Mouse (Mus musculus) CD4-positive helper T cell, adult 2 months (primary cell): ENCODE results near the gene Nmrk1.
A peak's percentile ranks its signal among the peaks of the same experiment; 100 is the strongest.

ENCODE experiments used
- DNase-seq: peaks from one replicate; pipeline ENCODE4 v3.0.0-alpha.2; 2012; ENCODE audit warnings: low read depth, missing footprints, low spot score

The Nmrk1 gene

GRCm38 (mm10) chr19:18652592-18652991 is 20.8 kb downstream of the Nmrk1 start:
- no peak for DNase-seq

- no peak for DNase-seq
These were observed 21.3 kb downstream of the Nmrk1 start for GRCm38 (mm10) chr19:18653058-18653457.

DNA sequence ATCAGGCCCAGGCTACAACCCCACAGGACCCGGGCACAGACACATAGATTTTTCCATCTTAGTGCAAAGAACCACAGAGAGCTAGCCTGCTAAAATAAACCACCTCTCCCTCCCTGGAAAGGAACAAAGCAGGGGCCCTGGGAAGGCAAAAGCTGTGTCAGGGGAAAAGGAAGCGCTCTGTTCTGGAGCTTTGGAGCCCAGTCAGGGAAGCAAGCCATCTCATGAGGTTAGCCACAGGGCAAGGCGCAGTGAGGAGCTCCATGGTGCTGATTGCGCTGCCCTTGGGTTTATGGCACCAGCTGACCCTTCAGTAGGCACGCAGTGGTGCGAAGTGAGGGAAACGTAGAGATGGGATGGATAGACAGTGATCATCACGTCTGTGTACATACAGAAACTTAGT is 22.6 kb downstream of the Nmrk1 start:
- DNase-seq, result no peak

DNA sequence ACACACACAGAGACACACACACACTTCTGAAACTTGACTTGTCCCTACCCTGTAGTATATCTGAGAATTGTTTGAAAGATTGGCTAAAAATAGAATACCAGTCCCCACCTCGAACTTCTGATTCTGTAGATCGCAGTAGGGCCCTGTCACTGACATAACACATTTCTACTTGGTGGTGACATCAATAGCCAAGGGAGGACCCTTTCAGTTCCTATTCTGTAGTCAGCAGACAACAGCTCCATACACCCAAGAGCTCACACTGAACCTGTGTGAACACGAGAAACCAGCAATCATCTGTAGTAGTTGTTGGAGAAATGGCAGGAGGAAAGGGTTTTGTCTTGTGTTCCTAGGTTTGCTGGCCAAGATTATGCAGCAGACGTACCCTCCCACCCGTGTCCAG is 23.2 kb downstream of the Nmrk1 start:
- DNase-seq, result no peak

GRCm38 (mm10) chr19:18655999-18656398 is 24.2 kb downstream of the Nmrk1 start:
- DNase-seq, result no peak

- no peak for DNase-seq
These were observed 26.7 kb downstream of the Nmrk1 start for GRCm38 (mm10) chr19:18658473-18658872.

GRCm38 (mm10) chr19:18659349-18659748 is 27.6 kb downstream of the Nmrk1 start:
- no peak for DNase-seq

GRCm38 (mm10) chr19:18660466-18660865 is 28.7 kb downstream of the Nmrk1 start:
- no peak for DNase-seq

DNA sequence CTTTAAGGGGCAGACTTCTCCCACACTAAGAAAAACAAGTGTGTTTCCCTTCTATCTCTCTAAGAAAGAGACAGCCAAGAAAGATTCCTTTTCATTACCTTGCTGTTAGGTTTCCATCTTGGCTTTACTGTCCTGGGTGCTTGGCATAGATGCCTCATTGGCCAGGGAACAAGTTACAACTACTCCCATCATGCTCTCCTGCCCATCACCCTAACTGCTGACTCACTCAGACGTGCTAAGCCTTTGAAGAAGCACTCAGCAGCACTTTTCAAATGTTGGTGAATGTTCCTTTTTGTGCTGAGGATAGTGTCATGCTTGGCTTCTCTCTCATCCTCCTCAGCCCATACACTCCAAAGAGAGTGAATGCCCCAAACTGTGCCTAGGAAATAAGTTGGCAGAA is 29.9 kb downstream of the Nmrk1 start:
- DNase-seq, result no peak

- peak; percentile 20 for DNase-seq
These were observed 32.2 kb downstream of the Nmrk1 start for GRCm38 (mm10) chr19:18663904-18664303.

DNA sequence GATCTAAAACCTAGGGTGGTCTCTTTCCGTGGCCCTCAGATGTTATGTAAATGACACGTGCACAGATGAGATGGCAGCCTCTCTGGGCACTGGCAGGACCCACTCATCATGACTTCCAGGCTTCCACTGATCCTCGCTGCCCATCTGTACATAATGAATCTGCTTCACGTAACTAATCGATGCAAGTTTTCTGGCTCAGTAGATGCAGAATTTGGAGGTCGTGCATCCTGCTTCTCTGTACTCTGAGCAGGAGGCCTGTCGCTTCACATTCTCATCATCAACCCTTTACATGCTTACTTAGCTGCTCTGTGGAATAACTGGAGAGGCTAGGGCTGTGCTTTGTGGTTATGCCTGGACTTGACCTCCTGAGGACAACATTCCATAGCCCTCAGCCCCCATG is 35.2 kb downstream of the Nmrk1 start:
- DNase-seq, result no peak

DNA sequence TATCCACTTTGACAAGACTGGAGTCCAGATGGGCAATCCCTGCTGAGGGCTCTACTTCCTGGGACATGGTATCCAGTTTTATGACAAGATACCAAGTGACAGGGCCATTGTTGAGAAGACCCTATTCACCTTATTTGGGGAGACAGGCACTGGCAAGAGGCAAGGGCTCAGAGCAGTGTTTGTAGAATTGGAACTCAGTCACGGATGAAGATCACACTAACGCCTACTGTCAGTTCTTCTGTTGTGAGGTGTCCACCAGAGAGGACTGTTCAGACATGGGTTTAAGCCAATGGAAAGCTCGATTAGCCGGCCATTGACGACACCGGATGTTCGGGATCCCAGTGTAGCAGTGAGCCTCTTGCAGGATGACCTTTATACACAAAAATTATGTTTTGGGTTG is 37.8 kb downstream of the Nmrk1 start:
- DNase-seq, result no peak

- peak; percentile 98 for DNase-seq
These were observed 38.9 kb downstream of the Nmrk1 start, which contains the start of gene Carnmt1 for GRCm38 (mm10) chr19:18670608-18671007. TSS of gene Carnmt1 (plus strand) at chr19:18670764.

DNA sequence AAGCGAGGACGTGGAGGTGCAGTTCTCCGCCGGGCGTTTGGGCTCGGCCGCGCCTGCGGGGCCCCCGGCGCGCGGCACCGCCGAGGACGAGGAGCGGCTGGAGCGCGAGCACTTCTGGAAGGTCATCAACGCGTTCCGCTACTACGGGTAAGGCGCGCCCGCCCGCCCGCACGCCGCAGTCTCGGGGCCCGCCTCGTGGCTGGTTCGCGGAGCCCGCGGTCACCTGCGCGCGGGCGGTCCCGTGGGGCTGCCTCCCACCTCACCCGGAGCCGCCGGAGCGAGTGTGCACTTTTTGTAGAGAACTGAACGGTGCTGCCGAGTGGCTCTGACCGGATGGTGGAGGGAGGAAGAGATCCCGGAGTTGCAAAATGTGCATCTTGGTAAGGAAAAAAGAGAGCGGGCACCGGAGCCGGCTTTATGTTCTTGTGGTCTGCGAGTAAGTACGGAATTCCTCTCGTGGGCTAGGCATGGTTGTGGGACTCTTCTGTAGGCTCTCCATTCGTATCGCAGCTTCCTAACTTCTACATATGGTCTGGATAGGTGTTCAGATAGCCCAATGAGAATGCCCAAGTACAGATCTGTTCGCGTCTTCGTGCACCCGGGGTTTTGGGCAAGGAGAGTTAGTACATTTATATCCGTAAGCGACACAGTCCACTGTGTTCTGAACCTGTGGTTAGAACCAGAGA is 39.4 kb downstream of the Nmrk1 start:
- DNase-seq, result peak; percentile 70

DNA sequence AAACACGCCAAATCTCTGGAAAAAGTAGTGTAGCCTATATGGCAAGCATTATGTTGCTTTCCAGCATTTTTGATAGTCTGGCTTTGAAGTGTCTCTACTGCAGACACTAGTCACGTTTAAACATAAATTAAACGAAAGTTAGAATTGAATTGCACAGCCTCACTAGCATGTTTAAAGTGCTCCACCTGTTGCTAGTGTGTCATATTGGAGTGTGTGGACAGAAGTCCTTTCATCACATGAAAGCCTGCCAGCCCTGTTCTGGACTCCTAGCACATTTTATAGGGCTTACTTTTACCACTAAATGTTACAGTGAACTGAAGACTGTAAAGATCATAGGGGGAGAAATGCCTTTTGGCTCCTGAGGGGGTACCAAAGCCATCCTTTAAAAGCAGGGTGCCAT is 40.7 kb downstream of the Nmrk1 start:
- no peak for DNase-seq

GRCm38 (mm10) chr19:18673116-18673515 is 41.4 kb downstream of the Nmrk1 start:
- DNase-seq, result no peak

- no peak for DNase-seq
These were observed 50.4 kb downstream of the Nmrk1 start for GRCm38 (mm10) chr19:18682142-18682541.

DNA sequence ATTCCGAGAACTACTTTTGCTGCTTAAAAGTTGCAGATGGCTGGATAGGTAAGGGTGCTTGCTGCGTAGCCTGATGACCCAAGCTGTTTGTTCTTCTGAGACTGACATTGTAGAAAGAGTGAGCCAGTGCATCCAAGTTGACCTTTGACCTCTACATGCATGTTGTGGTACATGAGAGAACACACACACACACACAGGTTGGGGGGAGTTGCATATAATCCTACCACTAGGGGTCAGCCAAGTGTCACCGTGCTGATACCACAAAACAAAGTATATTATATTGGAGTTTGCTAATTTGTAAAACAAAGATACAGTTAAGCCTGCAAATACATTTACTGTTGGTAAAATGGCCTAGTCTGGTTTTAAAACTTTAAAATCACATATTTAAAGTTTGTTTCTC is 55.8 kb downstream of the Nmrk1 start:
- peak; percentile 80 for DNase-seq

DNA sequence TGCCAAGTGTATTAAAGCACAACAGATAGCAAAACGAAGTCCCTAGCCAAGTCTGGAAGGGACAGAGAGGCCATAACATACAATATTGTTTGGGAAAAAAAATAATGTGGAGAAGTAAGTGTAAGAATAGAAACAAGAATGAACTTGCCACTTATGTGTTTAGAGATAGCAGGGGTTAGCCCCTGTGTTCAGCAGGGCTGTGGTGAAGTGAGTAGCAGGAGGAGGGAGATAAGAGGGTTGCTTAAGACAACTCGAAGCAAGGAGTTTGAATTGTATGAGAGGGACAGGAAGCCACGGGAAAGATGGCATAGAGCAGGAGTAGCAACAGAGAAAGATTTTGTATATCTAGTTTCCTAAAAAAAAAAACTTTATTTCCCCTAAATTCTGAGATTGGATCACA is 60.4 kb downstream of the Nmrk1 start:
- DNase-seq, result no peak

GRCm38 (mm10) chr19:18692768-18693167 is 61.0 kb downstream of the Nmrk1 start:
- DNase-seq, result no peak

DNA sequence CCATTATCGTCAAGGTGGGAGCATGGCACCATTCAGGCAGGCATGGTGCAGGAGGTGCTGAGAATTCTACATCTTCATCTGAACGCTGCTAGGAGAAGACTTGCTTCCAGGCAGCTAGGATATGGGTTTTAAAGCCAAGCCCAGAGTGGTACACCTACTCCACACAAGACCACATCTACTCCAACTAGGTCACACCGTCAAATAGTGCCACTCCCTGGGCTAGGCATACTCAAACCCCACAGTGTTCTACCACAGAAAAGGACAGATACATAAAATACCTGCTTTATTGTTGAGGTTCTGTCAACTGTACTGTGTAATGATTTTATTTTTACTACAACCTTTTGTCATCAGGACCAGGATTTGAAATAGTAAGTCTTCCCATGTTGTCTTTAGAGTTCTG is 63.4 kb downstream of the Nmrk1 start:
- DNase-seq, result no peak

- no peak for DNase-seq
These were observed 63.8 kb downstream of the Nmrk1 start for GRCm38 (mm10) chr19:18695552-18695951.
